Mouse (Mus musculus) embryonic fibroblast, embryonic 13.5 days (primary cell): ENCODE measurements at regions not wholly inside any gene's neighbourhood (a gene's known extent, or its start where the extent isn't known, plus 50 kb on each side); places are given as distances from the start of the nearest gene placed in this dataset.

Experiments
- CTCF ChIP-seq: IDR thresholded peaks from 2 replicates; pipeline ENCODE4 v1.5.1; 2011; ENCODE audit warnings: mild to moderate bottlenecking, control low read depth, low read length, moderate library complexity, borderline replicate concordance; ENCODE audit not compliant: insufficient read depth
- POLR2A ChIP-seq: IDR thresholded peaks from 2 replicates; pipeline ENCODE4 v1.6.1; 2011; ENCODE audit warnings: low read depth, mild to moderate bottlenecking, control low read depth, low read length, moderate library complexity

- TF ChIP-seq POLR2A (no peak), CTCF (no peak)
Observed at GRCm38 (mm10) chr6:89140469-89140868, 222.0 kb downstream of the Plxna1 start.
